Mouse (Mus musculus): Measurements from ENCODE around the gene Tmem213.

DNA sequence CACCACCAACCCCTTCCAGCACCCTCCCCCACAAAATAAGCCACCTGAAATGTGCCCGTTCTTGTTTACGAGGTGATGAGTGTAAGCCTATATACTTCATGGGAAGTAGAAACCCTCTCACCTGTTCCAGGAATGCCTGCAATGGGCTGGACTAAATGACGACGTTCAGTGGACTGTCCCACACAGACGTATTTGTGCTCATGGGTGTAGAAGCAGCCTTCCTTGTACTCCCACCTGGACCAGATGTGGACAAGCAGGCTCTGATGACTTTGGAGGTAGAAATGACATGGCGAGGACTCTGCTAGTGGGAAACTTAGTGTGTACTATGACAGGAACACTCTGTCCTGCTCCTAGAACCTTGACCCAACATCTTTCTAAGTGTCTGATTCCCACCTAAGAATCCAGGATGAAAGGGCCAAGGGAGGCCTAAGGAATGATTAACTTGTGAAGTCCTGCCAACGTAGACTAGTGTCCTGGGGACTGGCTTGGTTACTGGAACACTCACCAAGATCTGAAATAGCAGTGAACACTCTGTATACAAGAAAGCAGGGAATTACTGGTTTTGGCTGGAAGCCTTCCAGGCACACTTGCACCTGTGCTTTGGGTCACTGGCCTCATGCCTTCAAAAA, 15.3 kb downstream of the Tmem213 start, which contains the start of gene Atp6v0a4:
- TF ChIP-seq CTCF (IDR thresholded peaks at IDR 0.05; ENCODE audit: borderline replicate concordance, insufficient read depth, low read length) (no peak), POLR2A (IDR thresholded peaks at IDR 0.05; ENCODE audit: low read depth, low read length) (no peak)
